9 mouse cellular contexts compared by ENCODE assay signal in genomic region chr13:74316386-74316785, GRCm38 (mm10). TPM values are rescaled to one million over a fixed set of nuclear protein-coding genes. Genes with fewer than 3 reads are reported as not detected.
DNase-seq lines count a peak whose midpoint lies in the region; ATAC-seq and TF ChIP-seq lines count a peak whose summit lies in the region.
"Had no signal": no experiment of that assay in that cellular context is flagged by ENCODE, and none has a peak within 500 bp of the region (broad histone marks: within the 10 kb centered on the region; RNA-seq: fewer than 3 reads in every experiment).

No protein-coding gene starts in this region.

- H3K36me3 ChIP-seq in heart, embryonic 14.5 days (ENCODE audit: control insufficient read depth, insufficient read depth, low read length) = peaks cover 32% of the 10 kb centered on the region
- H3K36me3 ChIP-seq in MEL (ENCODE audit: control insufficient read depth in 1 of 2, insufficient read depth in 2 of 2, low read length in 2 of 2) = peaks cover 3 to 24% of the 10 kb centered on the region in 2 experiments
- H3K36me3 ChIP-seq in heart, embryonic 16.5 days (ENCODE audit: control insufficient read depth, insufficient read depth) = peaks cover 12% of the 10 kb centered on the region
- H3K36me3 ChIP-seq in midbrain, embryonic 10.5 days = peaks cover 27% of the 10 kb centered on the region

- no peaks in the 10 kb centered on the region for H3K27me3 ChIP-seq in heart, embryonic 14.5 days (ENCODE audit: control insufficient read depth, insufficient read depth, low read length)
- no peaks in the 10 kb centered on the region for H3K27me3 ChIP-seq in MEL (ENCODE audit: control insufficient read depth in 1 of 2, insufficient read depth in 2 of 2, low read length in 2 of 2)
- no peaks in the 10 kb centered on the region for H3K27me3 ChIP-seq in heart, embryonic 16.5 days (ENCODE audit: control insufficient read depth, insufficient read depth, low read length)
- H3K27me3 ChIP-seq in midbrain, embryonic 10.5 days (ENCODE audit: low read depth, poor library complexity, severe bottlenecking) = no peaks in the 10 kb centered on the region

- H3K79me2 ChIP-seq in MEL (ENCODE audit: control insufficient read depth, insufficient read depth, low read length, poor library complexity) = peaks cover 21% of the 10 kb centered on the region

- intact Hi-C loops in heart, postnatal 36 days (cut with DNase I) = loop anchor here (5.0 kb wide), 2 partner anchors 36 to 109 kb away; partner anchors contain the start of genes Ccdc127, Exoc3 and Sdha

- peaks cover 0 to 11% of the 10 kb centered on the region in 2 experiments; a peak in 2 of 4 replicates for H3K4me1 ChIP-seq in heart, embryonic 14.5 days (ENCODE audit: control insufficient read depth in 2 of 2, insufficient read depth in 2 of 2, low read length in 2 of 2)
- peaks cover 8 to 12% of the 10 kb centered on the region in 2 experiments for H3K4me1 ChIP-seq in MEL (ENCODE audit: control insufficient read depth in 1 of 2, insufficient read depth in 2 of 2, low read length in 2 of 2)
- H3K4me1 ChIP-seq in heart, embryonic 16.5 days (ENCODE audit: control insufficient read depth, insufficient read depth, low read length) = peaks cover 10% of the 10 kb centered on the region
- peaks cover 20% of the 10 kb centered on the region for H3K4me1 ChIP-seq in midbrain, embryonic 10.5 days

- peak overlapping the region; percentile 77 for H3K4me2 ChIP-seq in heart, embryonic 14.5 days (ENCODE audit: low read length)
- H3K4me2 ChIP-seq in heart, embryonic 16.5 days (ENCODE audit: low read depth, low read length) = peak overlapping the region; percentile 89

- whole genome bisulfite sequencing in heart, embryonic 14.5 days = 21% methylated on average over 4 of the region's 4 CpGs
- 24% methylated on average over 4 of the region's 4 CpGs for WGBS in heart, embryonic 16.5 days
- WGBS in midbrain, embryonic 10.5 days = 29% methylated on average over 4 of the region's 4 CpGs

- peak overlapping the region; percentile 88 for H3K9ac ChIP-seq in heart, embryonic 14.5 days (ENCODE audit: low read length)
- H3K9ac ChIP-seq in MEL (ENCODE audit: control insufficient read depth, low read depth, low read length, poor library complexity, severe bottlenecking) = peak overlapping the region; percentile 91
- H3K9ac ChIP-seq in heart, embryonic 16.5 days (ENCODE audit: low read length) = peak overlapping the region; percentile 90

- H3K27ac ChIP-seq in heart, embryonic 14.5 days (replicated peaks in 1 of 2; ENCODE audit: control insufficient read depth in 1 of 2, insufficient read depth in 1 of 2, low read depth in 2 of 2, low read length in 2 of 2) = peak overlapping the region in 1 of 2 experiments; percentile 63; a peak in 1 of 4 replicates
- no peak overlapping the region for H3K27ac ChIP-seq in MEL (ENCODE audit: control insufficient read depth, low read depth, low read length)
- H3K27ac ChIP-seq in heart, embryonic 16.5 days (ENCODE audit: low read length) = peak overlapping the region; percentile 77
- H3K27ac ChIP-seq in midbrain, embryonic 10.5 days (replicated peaks) = peak overlapping the region; percentile 83

- TF ChIP-seq CTCF in MEL (IDR thresholded peaks at IDR 0.05 in 2 of 3, conservative IDR thresholded peaks at IDR 0.05 in 1 of 3; ENCODE audit: control insufficient read depth in 1 of 3, insufficient read depth in 1 of 3, low read depth in 2 of 3, low read length in 3 of 3, poor library complexity in 1 of 3, severe bottlenecking in 1 of 3) = no peak

- TF ChIP-seq RAD21 in MEL (IDR thresholded peaks at IDR 0.05; ENCODE audit: low read depth, low read length) = no peak

- no peak for TF ChIP-seq POLR2A in MEL (IDR thresholded peaks at IDR 0.05; ENCODE audit: control insufficient read depth in 1 of 2, insufficient read depth in 1 of 2, low read depth in 1 of 2, low read length in 2 of 2, poor library complexity in 1 of 2)

- H3K9me3 ChIP-seq in heart, embryonic 14.5 days (ENCODE audit: control insufficient read depth, low read length) = no peaks in the 10 kb centered on the region
- H3K9me3 ChIP-seq in MEL (replicated peaks; ENCODE audit: insufficient read depth, low read length) = no peaks in the 10 kb centered on the region
- no peaks in the 10 kb centered on the region for H3K9me3 ChIP-seq in heart, embryonic 16.5 days (replicated peaks; ENCODE audit: control insufficient read depth, low read length)
- no peaks in the 10 kb centered on the region for H3K9me3 ChIP-seq in midbrain, embryonic 10.5 days (replicated peaks)

- TF ChIP-seq EP300 in MEL (IDR thresholded peaks at IDR 0.05; ENCODE audit: low read depth in 1 of 2, low read length in 2 of 2) = no peak

- ATAC-seq in heart, embryonic 14.5 days (ENCODE audit: insufficient number of reproducible peaks, insufficient read depth, low FRiP score, low read depth) = no peak
- no peak for ATAC-seq in heart, embryonic 16.5 days (replicated peaks; ENCODE audit: extremely low read depth, insufficient read depth, low FRiP score)

- H3K4me3 ChIP-seq in heart, embryonic 14.5 days (ENCODE audit: control insufficient read depth in 1 of 2, insufficient read depth in 1 of 2, low read depth in 1 of 2, low read length in 2 of 2) = peak overlapping the region; percentile 69 to 83
- peak overlapping the region; percentile 78 to 94 for H3K4me3 ChIP-seq in MEL (ENCODE audit: control insufficient read depth in 1 of 2, insufficient read depth in 1 of 2, low read depth in 2 of 2, low read length in 2 of 2)
- H3K4me3 ChIP-seq in heart, embryonic 16.5 days (ENCODE audit: low read length) = peak overlapping the region; percentile 63
- peak overlapping the region; percentile 76 for H3K4me3 ChIP-seq in midbrain, embryonic 10.5 days

- DNase-seq in heart, postnatal 36 days = no peak
- DNase-seq in MEL (ENCODE audit: low read depth, low spot score) = no peak
- DNase-seq in midbrain, embryonic 10.5 days (ENCODE audit: low spot score) = no peak
- DNase-seq in urinary bladder, postnatal 14 days (ENCODE audit: low spot score) = no peak
- DNase-seq in ovary, postnatal 14 days (ENCODE audit: low spot score) = no peak
- no peak for DNase-seq in urinary bladder, postnatal 36 days (ENCODE audit: low spot score in 2 of 2)

TF ChIP-seq in MEL, 35 proteins besides CTCF, POLR2A, EP300 and RAD21 (continues in another document):
- TF ChIP-seq HCFC1 (IDR thresholded peaks at IDR 0.05; ENCODE audit: low read depth, low read length) = no peak
- TF ChIP-seq UBTF (IDR thresholded peaks at IDR 0.05; ENCODE audit: borderline replicate concordance, insufficient read depth, low read depth, low read length) = no peak
- no peak for TF ChIP-seq ZMIZ1 (IDR thresholded peaks at IDR 0.05; ENCODE audit: low read depth, low read length)
- no peak for TF ChIP-seq SMC3 (IDR thresholded peaks at IDR 0.05; ENCODE audit: low read depth, low read length)
- TF ChIP-seq ETS1 (IDR thresholded peaks at IDR 0.05; ENCODE audit: low read depth, low read length) = no peak
- TF ChIP-seq MYB (IDR thresholded peaks at IDR 0.05; ENCODE audit: low read depth, low read length) = no peak
- TF ChIP-seq MAZ (IDR thresholded peaks at IDR 0.05; ENCODE audit: low read depth, low read length) = no peak
- TF ChIP-seq E2F4 (IDR thresholded peaks at IDR 0.05; ENCODE audit: borderline replicate concordance, low read depth, low read length) = no peak

RNA-seq across cellular contexts. Expression of gene Pdcd6, which starts 1.0 kb away (rescaled TPM):
- polyA plus RNA-seq in heart, embryonic 14.5 days (2014; fragmentation: Nextera tagmentation; extraction: Ambion mirVana) = 106 and 109 TPM in 2 replicates
- total RNA-seq in heart, postnatal 36 days (2021) = 10 to 100 TPM; 42.2 to 47.1 TPM
- total RNA-seq in MEL (2012; rRNA removed) = 134 and 142 TPM in 2 replicates
- 100 to 1,000 TPM in 1 of 2 experiments, not detected in 1; 106 TPM for polyA plus RNA-seq in MEL (2012; ENCODE audit: insufficient read depth in 1 of 2, insufficient read length in 2 of 2, low read depth in 1 of 2, low replicate concordance in 2 of 2, missing spikeins in 1 of 2)
- polyA plus RNA-seq in heart, embryonic 16.5 days (2015; fragmentation: Nextera tagmentation; extraction: Ambion mirVana) = 91.5 and 105 TPM in 2 replicates
- 118 and 124 TPM in 2 replicates for polyA plus RNA-seq in midbrain, embryonic 10.5 days (2016; fragmentation: Nextera tagmentation; extraction: Ambion mirVana)

RNA-seq across cellular contexts. Expression of gene Ahrr, which starts 24.3 kb away (rescaled TPM):
- 0.98 and 1.1 TPM in 2 replicates for polyA plus RNA-seq in heart, embryonic 14.5 days (2014; fragmentation: Nextera tagmentation; extraction: Ambion mirVana)
- total RNA-seq in heart, postnatal 36 days (2021) = under 1 TPM; 0.73 to 0.97 TPM
- not detected in 2 replicates for total RNA-seq in MEL (2012; rRNA removed)
- under 1 TPM in 1 of 2 experiments, not detected in 1; 0.01 TPM for polyA plus RNA-seq in MEL (2012; ENCODE audit: insufficient read depth in 1 of 2, insufficient read length in 2 of 2, low read depth in 1 of 2, low replicate concordance in 2 of 2, missing spikeins in 1 of 2)
- 1.4 and 1.5 TPM in 2 replicates for polyA plus RNA-seq in heart, embryonic 16.5 days (2015; fragmentation: Nextera tagmentation; extraction: Ambion mirVana)
- 1.8 and 2.0 TPM in 2 replicates for polyA plus RNA-seq in midbrain, embryonic 10.5 days (2016; fragmentation: Nextera tagmentation; extraction: Ambion mirVana)

RNA-seq across cellular contexts. Expression of gene Sdha, which starts 33.7 kb away (rescaled TPM):
- polyA plus RNA-seq in heart, embryonic 14.5 days (2014; fragmentation: Nextera tagmentation; extraction: Ambion mirVana) = 496 and 549 TPM in 2 replicates
- 1,000 to 10,000 TPM; 1,522 to 1,570 TPM for total RNA-seq in heart, postnatal 36 days (2021)
- 145 and 151 TPM in 2 replicates for total RNA-seq in MEL (2012; rRNA removed)
- 100 to 1,000 TPM in 1 of 2 experiments, 10 to 100 TPM in 1; 68.6 to 214 TPM for polyA plus RNA-seq in MEL (2012; ENCODE audit: insufficient read depth in 1 of 2, insufficient read length in 2 of 2, low read depth in 1 of 2, low replicate concordance in 2 of 2, missing spikeins in 1 of 2)
- polyA plus RNA-seq in heart, embryonic 16.5 days (2015; fragmentation: Nextera tagmentation; extraction: Ambion mirVana) = 727 and 827 TPM in 2 replicates
- 283 and 284 TPM in 2 replicates for polyA plus RNA-seq in midbrain, embryonic 10.5 days (2016; fragmentation: Nextera tagmentation; extraction: Ambion mirVana)

RNA-seq across cellular contexts. Expression of gene Ccdc127, which starts 33.7 kb away (rescaled TPM):
- polyA plus RNA-seq in heart, embryonic 14.5 days (2014; fragmentation: Nextera tagmentation; extraction: Ambion mirVana) = 42.0 and 49.1 TPM in 2 replicates
- 10 to 100 TPM; 46.4 to 50.7 TPM for total RNA-seq in heart, postnatal 36 days (2021)
- total RNA-seq in MEL (2012; rRNA removed) = 28.7 and 33.6 TPM in 2 replicates
- polyA plus RNA-seq in MEL (2012; ENCODE audit: insufficient read depth in 1 of 2, insufficient read length in 2 of 2, low read depth in 1 of 2, low replicate concordance in 2 of 2, missing spikeins in 1 of 2) = 10 to 100 TPM in 1 of 2 experiments, not detected in 1; 30.2 TPM
- 40.8 and 49.0 TPM in 2 replicates for polyA plus RNA-seq in heart, embryonic 16.5 days (2015; fragmentation: Nextera tagmentation; extraction: Ambion mirVana)
- polyA plus RNA-seq in midbrain, embryonic 10.5 days (2016; fragmentation: Nextera tagmentation; extraction: Ambion mirVana) = 56.1 and 59.6 TPM in 2 replicates

RNA-seq across cellular contexts. Expression of gene Lrrc14b, which starts 47.4 kb away (rescaled TPM):
- polyA plus RNA-seq in heart, embryonic 14.5 days (2014; fragmentation: Nextera tagmentation; extraction: Ambion mirVana) = 6.6 and 10.1 TPM in 2 replicates
- total RNA-seq in heart, postnatal 36 days (2021) = 10 to 100 TPM; 68.0 to 78.6 TPM
- 0.08 and 0.10 TPM in 2 replicates for total RNA-seq in MEL (2012; rRNA removed)
- polyA plus RNA-seq in MEL (2012; ENCODE audit: insufficient read depth in 1 of 2, insufficient read length in 2 of 2, low read depth in 1 of 2, low replicate concordance in 2 of 2, missing spikeins in 1 of 2) = not detected
- 12.8 and 14.7 TPM in 2 replicates for polyA plus RNA-seq in heart, embryonic 16.5 days (2015; fragmentation: Nextera tagmentation; extraction: Ambion mirVana)
- polyA plus RNA-seq in midbrain, embryonic 10.5 days (2016; fragmentation: Nextera tagmentation; extraction: Ambion mirVana) = not detected in 2 replicates
- polyA plus RNA-seq: inflammation-experienced regulatory T-cells, adult 6 months had no signal
